Mouse (Mus musculus) midbrain, embryonic 15.5 days (tissue): ENCODE measurements around the gene Svs1. TPM values are rescaled to one million over a fixed set of nuclear protein-coding genes. Genes with fewer than 3 reads are reported as not detected.
A peak's percentile ranks its signal among the peaks of the same experiment; 100 is the strongest.

Experiments
- ATAC-seq: fragments of 200-750 bp; cut with Nextera tagmentation; replicated peaks from 2 replicates; pipeline ENCODE4 v1.8.0; 2017; ENCODE audit warnings: moderate TSS enrichment
- H3K27ac ChIP-seq: fragments of 300-500 bp; sonication (generic); 2 replicates; pipeline ENCODE4 v1.5.1; 2015; ENCODE audit warnings: mild to moderate bottlenecking, inconsistent platforms
- H3K27me3 ChIP-seq: fragments of 300-500 bp; sonication (generic); replicated peaks from 2 replicates; pipeline ENCODE4 v1.6.1; 2015; ENCODE audit warnings: inconsistent platforms
- H3K36me3 ChIP-seq: fragments of 300-500 bp; sonication (generic); replicated peaks from 2 replicates; pipeline ENCODE4 v1.6.1; 2015; ENCODE audit warnings: inconsistent platforms
- H3K4me1 ChIP-seq: fragments of 300-500 bp; sonication (generic); 2 replicates; pipeline ENCODE4 v1.6.1; 2015; ENCODE audit warnings: inconsistent platforms
- H3K4me2 ChIP-seq: fragments of 300-500 bp; sonication (generic); 2 replicates; pipeline ENCODE4 v1.6.1; 2015; ENCODE audit warnings: inconsistent platforms, mild to moderate bottlenecking, moderate library complexity
- H3K4me3 ChIP-seq: fragments of 300-500 bp; sonication (generic); 2 replicates; pipeline ENCODE4 v1.5.1; 2015; ENCODE audit warnings: mild to moderate bottlenecking, inconsistent platforms
- H3K9ac ChIP-seq: fragments of 300-500 bp; sonication (generic); 2 replicates; pipeline ENCODE4 v1.6.1; 2015; ENCODE audit warnings: mild to moderate bottlenecking, inconsistent platforms
- H3K9me3 ChIP-seq: fragments of 300-500 bp; sonication (generic); 2 replicates; pipeline ENCODE4 v1.6.1; 2016; ENCODE audit warnings: inconsistent platforms
- WGBS: fragments of 180-500 bp; shearing (Covaris S2); methylation state at CpG from one replicate; pipeline ENCODE4 v1.1.7; 2015; ENCODE audit warnings: mixed read lengths; 5-methylcytosine and 5-hydroxymethylcytosine counted together
- polyA plus RNA-seq: library from polyadenylated mRNA; unstranded; fragments of >200 nt; fragmentation: Nextera tagmentation; extraction: Ambion mirVana; gene quantifications from 2 replicates; pipeline ENCODE4 v1.2.1, GENCODE M21; 2015

Gene Svs1
- polyA plus RNA-seq, 1 experiment from 2014 or later: not detected

GRCm38 (mm10) chr6:48979616-48980015 is 7.0 kb upstream of the Svs1 start:
- H3K36me3 ChIP-seq: no peaks in the 10 kb centered on the region
- no peaks in the 10 kb centered on the region for H3K4me1 ChIP-seq
- WGBS: 46% methylated on average over 1 of the region's 1 CpGs
- H3K27me3 ChIP-seq: no peaks in the 10 kb centered on the region
- no peak overlapping the region for H3K4me2 ChIP-seq
- ATAC-seq: no peak
- no peak overlapping the region for H3K4me3 ChIP-seq
- no peak overlapping the region for H3K27ac ChIP-seq
- no peaks in the 10 kb centered on the region for H3K9me3 ChIP-seq
- H3K9ac ChIP-seq: no peak overlapping the region

GRCm38 (mm10) chr6:48982305-48982704 is 4.4 kb upstream of the Svs1 start:
- Histone ChIP-seq H3K9ac (no peak overlapping the region), H3K36me3 (no peaks in the 10 kb centered on the region), H3K4me2 (no peak overlapping the region), H3K4me3 (no peak overlapping the region), H3K9me3 (no peaks in the 10 kb centered on the region), H3K27ac (no peak overlapping the region), H3K4me1 (no peaks in the 10 kb centered on the region), H3K27me3 (no peaks in the 10 kb centered on the region)
- 84% methylated on average over 3 of the region's 3 CpGs for WGBS
- ATAC-seq: no peak

DNA sequence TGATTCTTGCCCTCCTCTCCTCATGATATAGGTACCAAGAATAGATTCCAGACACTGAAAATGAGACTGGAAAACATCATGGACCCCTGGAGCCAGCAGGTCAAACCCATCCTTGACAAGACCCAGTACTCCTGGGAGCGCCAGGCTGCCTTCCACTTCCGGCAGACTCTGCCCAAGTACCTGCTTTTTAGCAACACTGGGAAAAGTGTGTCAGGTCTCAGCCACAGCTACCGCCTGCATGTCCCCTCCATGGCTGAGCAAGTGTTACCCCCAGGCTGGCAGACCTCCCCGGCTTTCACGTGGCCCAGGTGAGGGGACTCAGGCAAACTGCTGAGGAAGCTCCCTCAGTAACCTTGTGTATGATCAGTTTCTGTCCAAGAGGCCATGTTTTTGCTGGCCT is 3.3 kb downstream of the Svs1 start:
- H3K27me3 ChIP-seq: no peaks in the 10 kb centered on the region
- no peaks in the 10 kb centered on the region for H3K9me3 ChIP-seq
- 94% methylated on average over 5 of the region's 5 CpGs for WGBS
- no peaks in the 10 kb centered on the region for H3K36me3 ChIP-seq
- no peak overlapping the region for H3K27ac ChIP-seq
- H3K9ac ChIP-seq: no peak overlapping the region
- no peak overlapping the region for H3K4me3 ChIP-seq
- H3K4me2 ChIP-seq: no peak overlapping the region
- ATAC-seq: no peak
- no peaks in the 10 kb centered on the region for H3K4me1 ChIP-seq

- no peak overlapping the region for H3K4me3 ChIP-seq
- H3K4me1 ChIP-seq: no peaks in the 10 kb centered on the region
- no peak for ATAC-seq
- H3K9ac ChIP-seq: no peak overlapping the region
- no peaks in the 10 kb centered on the region for H3K27me3 ChIP-seq
- 78% methylated on average over 4 of the region's 4 CpGs for WGBS
- H3K9me3 ChIP-seq: no peaks in the 10 kb centered on the region
- H3K27ac ChIP-seq: no peak overlapping the region
- no peaks in the 10 kb centered on the region for H3K36me3 ChIP-seq
- no peak overlapping the region for H3K4me2 ChIP-seq
These were observed 5.3 kb downstream of the Svs1 start for GRCm38 (mm10) chr6:48991991-48992390.

DNA sequence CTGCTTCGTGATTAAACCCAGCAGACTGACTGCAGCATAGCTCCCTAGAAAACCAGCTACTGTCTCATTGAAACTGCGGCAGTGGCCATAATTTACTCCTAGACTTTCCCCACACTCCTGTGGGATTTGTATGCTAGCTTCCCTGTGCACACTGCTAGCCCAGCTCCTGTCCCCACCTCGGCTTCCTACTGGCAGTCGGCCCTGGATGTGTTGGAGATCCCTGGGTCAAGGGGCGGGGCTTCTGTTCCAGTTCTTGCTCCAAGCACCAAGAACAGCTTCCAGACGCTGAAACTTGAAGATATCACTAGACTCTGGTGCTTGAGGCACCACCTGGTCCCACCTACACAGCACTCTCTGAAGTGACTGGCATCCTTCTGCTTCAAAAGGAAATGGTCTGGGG is 11.5 kb downstream of the Svs1 start:
- Histone ChIP-seq H3K4me3 (no peak overlapping the region), H3K27ac (no peak overlapping the region), H3K27me3 (no peaks in the 10 kb centered on the region), H3K9ac (no peak overlapping the region), H3K4me1 (no peaks in the 10 kb centered on the region), H3K36me3 (no peaks in the 10 kb centered on the region), H3K4me2 (no peak overlapping the region), H3K9me3 (no peaks in the 10 kb centered on the region)
- no peak for ATAC-seq
- WGBS: 67% methylated on average over 6 of the region's 6 CpGs

GRCm38 (mm10) chr6:48998796-48999195 is 12.1 kb downstream of the Svs1 start:
- Histone ChIP-seq H3K9ac (no peak overlapping the region), H3K27ac (no peak overlapping the region), H3K9me3 (no peaks in the 10 kb centered on the region), H3K36me3 (no peaks in the 10 kb centered on the region), H3K27me3 (no peaks in the 10 kb centered on the region), H3K4me3 (no peak overlapping the region), H3K4me2 (no peak overlapping the region), H3K4me1 (no peaks in the 10 kb centered on the region)
- WGBS: 90% methylated on average over 4 of the region's 4 CpGs
- no peak for ATAC-seq

- ATAC-seq: no peak
- no peak overlapping the region for H3K4me3 ChIP-seq
- H3K4me1 ChIP-seq: peaks cover 3% of the 10 kb centered on the region
- WGBS: 44% methylated on average over 4 of the region's 4 CpGs
- H3K27ac ChIP-seq: no peak overlapping the region
- H3K27me3 ChIP-seq: no peaks in the 10 kb centered on the region
- no peak overlapping the region for H3K9ac ChIP-seq
- H3K36me3 ChIP-seq: no peaks in the 10 kb centered on the region
- no peak overlapping the region for H3K4me2 ChIP-seq
- no peaks in the 10 kb centered on the region for H3K9me3 ChIP-seq
These were observed 16.7 kb downstream of the Svs1 start for GRCm38 (mm10) chr6:49003381-49003780.

DNA sequence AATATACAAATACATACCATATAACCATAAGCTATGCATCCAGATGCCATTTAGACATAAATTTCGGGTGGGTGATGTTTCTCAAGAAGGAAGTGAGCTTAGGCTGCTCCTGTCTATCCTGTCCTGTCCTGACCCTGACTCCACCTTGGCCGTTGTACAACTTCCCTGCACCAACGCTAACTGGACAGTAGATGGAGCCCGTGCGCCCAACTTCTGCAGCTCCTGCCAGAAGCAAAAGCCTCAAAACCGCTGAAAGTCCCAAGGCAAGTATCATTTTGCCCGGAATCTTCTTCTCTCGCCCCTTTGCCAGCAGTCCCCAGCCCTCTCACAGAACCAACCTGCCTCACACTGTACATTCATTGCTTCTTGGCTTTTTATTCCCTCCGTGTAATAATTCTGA is 21.3 kb downstream of the Svs1 start:
- Histone ChIP-seq H3K4me1 (peaks cover 10% of the 10 kb centered on the region), H3K4me2 (peak overlapping the region; percentile 50), H3K27ac (no peak overlapping the region), H3K9ac (no peak overlapping the region), H3K4me3 (peak overlapping the region; percentile 31), H3K9me3 (no peaks in the 10 kb centered on the region), H3K27me3 (no peaks in the 10 kb centered on the region), H3K36me3 (no peaks in the 10 kb centered on the region)
- peak; percentile 56; the same call in 1 of the 2 replicates for ATAC-seq
- under 1% methylated on average over 9 of the region's 9 CpGs for WGBS

DNA sequence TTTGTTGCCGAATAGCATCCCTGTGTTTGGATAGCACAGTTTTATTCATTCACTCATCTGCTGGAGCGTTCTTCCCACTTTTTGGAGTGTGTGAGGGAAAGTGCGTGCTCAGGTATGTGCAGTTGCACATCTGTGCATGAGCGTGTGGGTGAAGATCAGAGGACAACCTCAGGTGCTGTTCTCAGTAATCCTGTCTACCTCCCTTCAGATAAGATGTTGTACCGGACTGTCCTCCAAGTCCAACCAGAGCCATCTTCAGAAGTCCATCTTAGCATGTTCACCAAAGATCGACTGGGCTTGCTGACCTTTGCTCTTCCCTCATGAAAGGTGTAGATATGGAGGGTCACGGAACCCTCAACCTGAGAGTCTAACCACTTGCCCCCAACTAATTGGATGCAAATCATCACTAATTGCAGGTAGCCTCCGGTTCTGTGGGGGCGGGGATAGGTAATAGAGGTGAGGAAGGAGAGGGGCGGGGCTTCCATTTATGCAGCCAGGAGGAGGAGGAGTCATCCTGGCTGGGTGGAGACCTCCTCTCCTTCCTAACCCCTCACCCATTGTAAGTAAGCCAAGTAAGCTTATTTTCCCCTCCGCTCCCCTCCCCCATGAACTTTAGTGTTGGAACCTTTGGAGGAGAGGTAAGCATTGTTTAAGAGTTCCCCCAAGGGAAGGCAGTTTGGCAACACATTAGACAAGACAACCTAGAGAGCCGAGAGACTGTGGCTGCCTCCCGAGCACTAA is 21.9 kb downstream of the Svs1 start:
- H3K4me3 ChIP-seq: peak overlapping the region; percentile 31
- peak overlapping the region; percentile 50 for H3K4me2 ChIP-seq
- 34% methylated on average over 13 of the region's 13 CpGs for WGBS
- peaks cover 10% of the 10 kb centered on the region for H3K4me1 ChIP-seq
- H3K9ac ChIP-seq: no peak overlapping the region
- H3K27ac ChIP-seq: no peak overlapping the region
- no peaks in the 10 kb centered on the region for H3K9me3 ChIP-seq
- ATAC-seq: peak; percentile 66; the same call in 1 of the 2 replicates
- no peaks in the 10 kb centered on the region for H3K36me3 ChIP-seq
- no peaks in the 10 kb centered on the region for H3K27me3 ChIP-seq

DNA sequence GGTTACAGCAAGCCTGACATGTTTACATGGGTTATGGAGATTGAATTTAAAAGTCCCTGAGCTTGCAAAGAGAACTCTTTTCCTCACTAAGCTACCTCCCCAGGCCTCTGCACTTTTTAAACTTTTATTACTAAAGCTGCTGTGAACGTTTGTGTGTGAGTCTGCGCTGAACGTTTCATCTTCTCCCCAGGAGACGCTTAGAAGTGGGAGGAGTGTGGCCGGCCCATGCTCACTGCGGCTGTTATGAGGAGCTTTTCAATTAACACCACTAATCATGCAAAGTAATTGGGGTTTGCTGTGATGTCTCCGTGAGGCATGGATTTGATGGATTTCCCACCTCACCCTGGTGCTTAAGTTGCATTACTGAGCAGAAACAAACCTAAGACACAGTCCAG is 22.5 kb downstream of the Svs1 start:
- Histone ChIP-seq H3K9me3 (no peaks in the 10 kb centered on the region), H3K4me1 (peaks cover 10% of the 10 kb centered on the region), H3K36me3 (no peaks in the 10 kb centered on the region), H3K4me3 (no peak overlapping the region), H3K27ac (no peak overlapping the region), H3K27me3 (no peaks in the 10 kb centered on the region), H3K9ac (no peak overlapping the region), H3K4me2 (peak overlapping the region; percentile 50; the same call in 1 of the 2 replicates)
- 38% methylated on average over 7 of the region's 7 CpGs for WGBS
- ATAC-seq: no peak

DNA sequence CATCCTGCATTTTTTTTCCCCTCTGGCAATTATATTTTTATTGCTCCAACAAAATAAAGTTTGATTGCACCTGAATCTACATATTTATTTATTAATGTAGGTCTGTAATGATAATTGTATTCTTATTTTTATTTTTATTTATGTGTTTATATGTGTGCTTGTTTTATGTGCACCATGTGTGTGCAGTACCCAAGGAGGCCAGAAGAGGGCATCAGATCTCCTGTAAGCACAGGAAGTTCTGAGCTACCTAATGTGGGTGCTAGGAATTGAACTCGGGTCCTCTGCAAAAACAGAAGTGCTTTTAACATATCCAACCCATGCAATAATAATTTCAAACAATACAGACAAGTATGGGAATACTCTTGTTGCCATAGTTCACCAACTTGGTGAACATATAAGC is 23.0 kb downstream of the Svs1 start:
- H3K4me2 ChIP-seq: no peak overlapping the region
- WGBS: 98% methylated on average over 1 of the region's 1 CpGs
- peaks cover 10% of the 10 kb centered on the region for H3K4me1 ChIP-seq
- no peak overlapping the region for H3K9ac ChIP-seq
- no peak overlapping the region for H3K27ac ChIP-seq
- no peaks in the 10 kb centered on the region for H3K27me3 ChIP-seq
- no peaks in the 10 kb centered on the region for H3K36me3 ChIP-seq
- ATAC-seq: no peak
- no peak overlapping the region for H3K4me3 ChIP-seq
- no peaks in the 10 kb centered on the region for H3K9me3 ChIP-seq

DNA sequence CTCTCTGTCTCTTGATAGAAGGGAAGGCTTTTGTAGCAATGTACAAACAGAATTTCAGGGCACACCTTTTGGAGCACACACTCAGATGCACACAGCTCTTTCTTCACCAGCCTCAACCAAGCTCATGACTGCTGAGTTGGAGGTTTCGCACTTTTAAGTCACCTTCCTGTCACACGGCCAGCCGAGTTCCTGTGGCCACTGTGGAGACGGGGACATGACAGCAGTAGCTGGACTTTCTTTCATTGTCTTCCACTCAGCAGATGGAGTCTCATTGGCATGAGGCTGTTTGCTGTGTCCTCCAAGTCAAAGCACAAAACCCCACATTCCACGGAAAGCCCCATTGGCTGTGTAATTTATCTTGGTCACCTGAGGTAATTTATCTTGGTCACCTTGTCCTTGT is 24.5 kb downstream of the Svs1 start:
- WGBS: 90% methylated on average over 5 of the region's 5 CpGs

GRCm38 (mm10) chr6:49013023-49013422 is 26.4 kb downstream of the Svs1 start:
- Histone ChIP-seq H3K27me3 (no peaks in the 10 kb centered on the region), H3K4me1 (peaks cover 10% of the 10 kb centered on the region), H3K36me3 (no peaks in the 10 kb centered on the region), H3K9ac (no peak overlapping the region), H3K9me3 (no peaks in the 10 kb centered on the region), H3K4me3 (no peak overlapping the region), H3K4me2 (no peak overlapping the region), H3K27ac (no peak overlapping the region)
- no peak for ATAC-seq
- 81% methylated on average over 4 of the region's 4 CpGs for WGBS

More for the DNA sequence above, 24.5 kb downstream of the Svs1 start:
- ATAC-seq: no peak
- Histone ChIP-seq H3K4me2 (no peak overlapping the region), H3K4me3 (no peak overlapping the region), H3K36me3 (no peaks in the 10 kb centered on the region), H3K9ac (no peak overlapping the region), H3K27ac (no peak overlapping the region), H3K27me3 (no peaks in the 10 kb centered on the region), H3K9me3 (no peaks in the 10 kb centered on the region), H3K4me1 (peaks cover 10% of the 10 kb centered on the region)
